Mouse (Mus musculus): ENCODE results near the gene Tigd3.

Gene Tigd3

DNA sequence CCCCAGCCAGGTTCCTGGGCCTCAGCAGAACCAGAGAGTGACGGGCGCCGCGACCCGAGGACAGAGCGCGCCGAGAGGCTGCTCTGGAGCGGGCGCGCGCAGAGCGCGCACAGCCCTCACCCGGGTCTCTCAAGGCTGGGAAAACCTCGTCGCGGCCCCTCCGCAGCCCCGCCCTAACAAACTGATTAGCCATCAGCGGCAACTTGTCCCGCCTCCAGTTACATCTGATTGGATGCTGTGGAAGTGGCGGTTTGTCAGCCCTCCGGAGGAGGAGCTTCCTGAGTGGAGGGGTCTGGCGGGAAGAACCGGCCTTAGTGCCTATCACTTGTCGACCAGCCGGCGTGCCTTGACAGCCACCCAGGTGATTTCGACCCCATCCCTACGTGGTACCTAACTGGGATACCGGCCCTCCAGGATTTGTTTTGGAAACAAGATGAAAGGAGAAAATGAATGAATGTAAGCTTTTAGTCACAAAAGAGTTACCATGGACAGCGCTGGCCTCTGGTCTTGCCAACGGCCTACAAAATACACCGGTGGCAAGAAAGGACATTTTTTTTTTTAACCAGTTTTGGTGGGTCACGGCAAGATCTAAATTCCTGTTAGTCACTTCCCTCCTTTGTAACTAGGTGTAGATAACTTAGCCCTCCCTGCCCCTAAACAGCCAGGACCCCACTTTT lies at the start of gene Tigd3:
TSS of gene Tigd3 (minus strand) at position 148 of the 677 bp plus-strand sequence.
- peak; percentile 96 for DNase-seq (ENCODE audit: low read depth)

DNA sequence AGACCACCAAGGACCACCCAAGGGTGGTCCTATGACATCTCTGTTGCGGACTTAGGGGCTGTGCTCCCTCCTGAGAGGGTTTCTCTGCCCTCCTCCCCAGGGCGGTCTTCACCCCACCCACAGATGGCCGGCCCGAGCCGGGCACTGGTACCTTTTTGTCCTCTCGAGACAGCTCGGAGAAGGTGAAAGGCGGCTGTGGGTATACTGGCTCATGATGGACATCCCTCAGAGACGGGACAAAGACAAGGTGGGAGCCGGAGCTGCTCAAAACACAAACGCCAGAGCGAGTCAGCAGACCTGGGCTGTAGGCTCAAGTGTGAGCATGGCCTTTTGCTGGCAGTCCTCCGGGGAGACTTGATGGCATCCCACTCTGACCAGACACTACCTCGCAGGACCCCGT lies 49.5 kb upstream of the Tigd3 start:
- DNase-seq (ENCODE audit: low read depth) = no peak

DNA sequence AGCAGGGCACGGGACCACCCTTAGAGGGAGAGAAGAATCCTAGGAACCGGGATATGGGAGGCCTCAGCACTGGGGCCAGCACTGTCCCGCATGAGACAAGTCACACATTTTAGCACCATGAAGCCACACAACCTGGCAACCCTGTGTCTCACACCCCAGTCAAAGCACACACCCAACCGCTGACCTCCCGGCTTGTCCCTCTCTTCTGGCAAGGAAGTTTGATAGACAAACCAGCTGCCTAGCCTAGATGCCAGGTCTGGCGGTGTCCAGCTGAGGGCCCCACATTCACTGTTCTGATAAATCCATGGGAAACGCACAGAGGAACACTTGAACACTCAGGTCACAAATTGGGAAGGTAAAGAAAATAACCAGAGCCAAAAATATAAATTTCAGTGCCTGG lies 48.6 kb upstream of the Tigd3 start:
- no peak for DNase-seq (ENCODE audit: low read depth)

DNA sequence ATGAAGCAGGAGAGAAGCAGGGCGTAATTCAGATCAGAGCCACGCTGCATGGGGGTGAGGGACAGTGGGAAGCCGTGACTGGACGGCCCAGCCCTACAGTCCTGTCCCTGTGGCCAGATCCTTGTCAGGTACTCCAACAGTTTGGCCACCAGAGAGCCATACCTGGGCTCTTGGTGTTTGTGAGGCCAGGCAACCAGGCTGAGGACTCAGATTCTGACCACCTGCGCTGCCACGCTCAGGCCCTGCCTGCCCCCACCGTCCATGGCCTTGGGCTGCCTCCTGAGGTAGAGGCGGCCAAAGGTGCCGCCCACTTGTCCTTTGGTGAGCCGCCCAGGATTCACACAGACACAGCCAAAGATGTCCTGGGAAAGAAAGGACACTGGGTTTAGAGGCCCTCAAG lies 46.7 kb upstream of the Tigd3 start:
- DNase-seq (ENCODE audit: low read depth) = no peak

DNA sequence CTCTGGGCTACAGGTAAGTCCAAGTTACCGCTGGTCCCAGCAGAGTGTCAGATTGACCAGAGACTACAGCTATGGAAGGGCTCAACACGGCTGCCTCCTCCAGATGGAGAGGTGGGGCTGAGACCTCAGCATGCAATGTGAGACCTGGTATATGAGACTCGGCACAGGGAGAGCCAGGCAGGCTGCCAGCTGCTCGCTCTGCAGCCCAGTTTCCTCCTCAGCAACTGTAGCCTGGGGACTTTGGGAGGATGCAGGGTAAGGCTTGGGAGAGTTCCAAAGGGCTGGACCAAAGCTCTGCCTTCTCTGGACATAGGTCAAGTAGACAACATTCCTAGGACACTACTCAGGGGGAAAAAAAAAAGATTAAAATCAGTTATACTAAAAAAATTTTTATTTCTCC lies 46.2 kb upstream of the Tigd3 start:
- DNase-seq (ENCODE audit: low read depth) = no peak

DNA sequence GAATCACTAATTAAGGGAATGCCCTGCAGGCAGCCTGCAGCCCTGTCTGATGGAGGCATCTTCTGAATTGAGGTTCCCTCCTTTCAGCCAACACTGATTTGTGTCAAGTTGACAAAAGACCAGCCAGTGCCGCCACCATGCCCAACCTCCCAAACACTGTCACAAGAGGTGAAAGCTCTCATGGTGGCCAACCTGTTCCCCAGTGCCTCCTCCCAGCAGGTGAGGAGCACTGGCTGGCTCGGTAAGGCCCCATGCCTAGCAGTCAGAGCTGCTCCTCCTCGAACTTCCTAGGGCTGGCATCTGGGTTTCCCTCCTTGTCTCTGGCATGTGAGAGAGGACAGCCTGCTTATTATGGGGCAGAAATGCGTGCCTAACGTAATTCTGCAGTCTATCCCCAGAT lies 45.8 kb upstream of the Tigd3 start:
- no peak for DNase-seq (ENCODE audit: low read depth)

DNA sequence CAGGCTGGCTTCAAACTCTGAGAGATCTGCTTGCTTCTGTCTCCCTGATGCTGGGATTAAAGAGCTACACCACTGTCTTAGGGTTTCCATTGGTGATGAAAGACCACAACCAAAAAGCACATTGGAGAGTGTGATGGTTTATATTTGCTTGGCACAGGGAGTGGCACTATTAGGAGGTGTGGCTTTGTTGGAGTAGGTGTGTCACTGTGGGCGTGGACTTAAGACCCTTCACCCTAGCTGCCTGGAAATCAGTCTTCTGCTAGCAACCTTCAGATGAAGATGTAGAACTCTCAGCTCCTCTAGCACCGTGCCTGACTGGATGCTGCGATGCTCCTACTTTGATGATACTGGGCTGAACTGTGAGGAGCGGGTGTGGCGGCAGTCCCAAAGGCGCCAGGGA lies 44.6 kb upstream of the Tigd3 start:
- DNase-seq (ENCODE audit: low read depth) = no peak

DNA sequence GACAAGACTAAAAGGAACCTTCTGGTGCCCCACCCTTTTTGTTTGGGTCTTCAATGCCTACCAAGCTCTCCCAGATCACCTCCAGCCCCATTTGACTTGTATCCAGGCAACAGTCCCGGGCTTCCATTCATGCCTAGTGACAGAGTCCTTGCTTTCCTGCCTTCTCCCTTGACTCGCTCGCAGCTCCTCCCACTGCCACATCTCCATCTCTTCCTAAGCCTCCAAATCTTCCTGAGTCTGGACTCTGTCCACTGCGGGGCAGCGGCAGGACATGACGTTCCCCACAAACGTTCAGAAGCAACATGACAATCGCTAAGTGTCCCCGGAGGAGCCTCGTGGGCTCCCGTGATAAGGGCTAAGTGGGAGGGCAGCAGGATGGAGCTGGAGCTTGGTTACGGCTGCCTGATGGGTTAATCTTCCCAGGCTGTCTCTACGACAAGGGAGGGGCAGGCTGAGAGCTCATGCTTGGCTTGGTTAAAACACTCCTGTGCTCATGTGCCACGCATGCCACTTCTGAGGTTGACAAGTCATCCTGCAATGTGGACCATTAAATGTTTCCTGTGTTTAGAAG lies 44.0 kb upstream of the Tigd3 start:
- DNase-seq (ENCODE audit: low read depth) = no peak

DNA sequence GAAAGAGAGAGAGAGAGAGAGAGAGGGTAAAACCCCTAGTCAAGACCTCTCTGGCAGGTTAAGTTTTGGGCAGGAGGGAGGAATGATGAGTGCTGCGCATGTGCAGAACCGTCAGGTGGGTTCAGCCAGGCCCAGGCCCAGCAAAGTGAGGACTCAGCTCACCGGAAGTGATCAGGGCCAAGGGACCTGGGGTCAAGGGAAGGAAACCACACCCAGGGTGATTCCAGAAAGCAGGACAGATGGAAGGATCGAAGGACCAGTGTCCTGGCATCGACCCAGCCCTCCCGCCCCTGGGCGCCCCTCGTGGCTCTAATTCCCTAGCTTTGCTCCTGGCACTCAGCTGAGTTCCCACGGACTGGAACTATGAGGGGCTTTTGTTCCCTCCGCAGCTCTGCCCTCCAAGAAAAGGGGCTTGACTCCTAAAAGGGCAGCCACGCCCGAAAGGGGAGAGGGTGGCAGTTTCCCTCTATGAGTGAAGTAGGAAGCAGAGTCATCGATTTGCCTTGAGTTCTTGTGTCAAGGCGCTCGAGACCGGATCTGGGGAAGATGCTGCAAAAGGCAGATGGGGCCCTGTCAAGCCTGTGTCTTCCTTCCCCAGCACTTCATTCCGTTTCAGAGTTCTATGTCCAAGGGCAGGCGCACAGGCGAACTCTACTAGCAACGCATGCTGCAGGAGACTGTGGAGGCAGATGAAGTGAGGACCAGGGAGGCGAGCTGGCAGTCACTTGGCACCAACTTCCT lies 43.3 kb upstream of the Tigd3 start:
- no peak for DNase-seq (ENCODE audit: low read depth)

DNA sequence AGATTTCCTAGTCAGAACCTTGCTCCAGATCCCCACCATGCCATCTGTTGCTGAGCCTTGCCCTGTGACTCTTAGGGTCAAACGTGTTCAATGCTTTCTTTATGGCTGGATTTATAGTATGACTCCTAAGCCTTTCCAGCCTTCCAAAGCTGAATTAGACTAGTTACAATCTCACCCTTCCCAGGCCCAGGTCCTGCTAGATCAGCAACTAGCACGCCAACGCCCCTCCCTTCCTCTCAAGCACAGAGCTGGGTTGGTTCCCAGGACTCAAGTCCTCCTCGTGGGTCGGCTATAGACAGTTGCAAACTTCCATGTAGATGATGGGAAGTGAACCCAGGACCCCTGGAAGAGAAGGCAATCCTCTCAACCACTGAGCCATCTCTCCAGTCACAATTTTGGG lies 41.7 kb upstream of the Tigd3 start:
- no peak for DNase-seq (ENCODE audit: low read depth)

DNA sequence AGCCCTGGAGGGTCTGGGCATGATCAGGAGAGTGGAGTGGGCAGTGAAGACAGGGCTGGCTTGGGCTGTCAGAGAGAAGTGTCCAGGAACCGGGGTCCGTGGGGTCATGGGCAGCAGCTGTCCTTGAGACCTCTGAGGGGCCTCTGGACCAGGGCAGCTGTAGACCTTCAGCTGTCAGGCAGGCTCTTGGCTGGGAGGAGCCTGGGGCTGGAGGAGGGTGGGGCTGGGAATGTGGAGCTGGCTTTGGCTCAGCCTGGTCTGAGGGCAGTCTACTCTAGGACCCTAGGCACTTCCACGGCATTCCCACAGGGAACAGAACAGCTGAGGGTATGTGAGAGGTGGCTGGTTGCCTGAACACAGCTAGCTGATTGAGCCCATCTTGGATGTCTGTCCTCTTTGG lies 41.3 kb upstream of the Tigd3 start:
- DNase-seq (ENCODE audit: low read depth) = no peak

DNA sequence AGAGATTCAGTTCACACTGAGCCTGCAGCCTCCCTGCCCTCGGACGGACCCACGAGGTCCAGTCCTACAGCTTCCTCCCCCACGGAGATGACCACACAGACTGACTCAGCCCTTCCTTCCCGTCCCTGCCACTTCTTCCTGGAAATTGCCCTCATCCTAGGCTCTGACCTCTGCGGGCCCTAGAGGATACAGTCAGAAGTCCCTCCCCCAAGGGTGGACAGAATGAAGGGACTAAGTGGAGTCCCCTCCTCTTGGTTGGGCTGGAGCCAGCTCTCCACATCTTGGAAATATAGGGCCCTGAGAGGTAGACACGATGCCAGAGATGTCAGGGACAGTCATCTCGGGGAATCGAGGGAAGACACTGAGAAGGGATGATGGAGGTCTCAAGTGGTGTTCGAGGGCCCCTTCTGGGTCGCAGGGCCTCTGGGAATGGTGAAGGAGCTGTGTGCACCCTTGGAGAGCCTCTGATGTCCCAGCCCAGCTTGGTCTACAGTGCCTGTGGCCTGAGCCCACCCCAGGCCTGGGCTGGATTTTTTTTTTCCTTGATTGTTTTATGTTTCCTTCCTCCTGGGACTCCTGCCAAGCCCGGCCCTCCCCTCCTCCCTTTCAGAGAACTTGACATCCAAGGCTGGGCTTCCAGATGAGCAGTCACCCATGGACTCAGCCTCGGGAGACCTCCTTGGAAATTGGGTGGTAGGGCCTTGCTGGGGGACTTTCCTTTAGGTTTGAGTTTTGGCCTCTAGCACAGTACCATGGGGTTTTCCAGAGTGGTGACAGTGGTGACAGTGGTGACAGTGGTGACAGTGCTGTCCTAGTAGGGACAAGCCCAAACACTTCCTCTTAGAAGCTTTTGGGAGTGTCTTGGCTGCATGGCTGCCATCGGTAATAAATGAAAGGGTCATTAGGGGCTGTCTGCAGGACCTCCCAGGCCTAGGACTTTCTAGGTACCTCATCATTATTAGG lies 36.0 kb upstream of the Tigd3 start:
- DNase-seq (ENCODE audit: low read depth) = peak; percentile 27

DNA sequence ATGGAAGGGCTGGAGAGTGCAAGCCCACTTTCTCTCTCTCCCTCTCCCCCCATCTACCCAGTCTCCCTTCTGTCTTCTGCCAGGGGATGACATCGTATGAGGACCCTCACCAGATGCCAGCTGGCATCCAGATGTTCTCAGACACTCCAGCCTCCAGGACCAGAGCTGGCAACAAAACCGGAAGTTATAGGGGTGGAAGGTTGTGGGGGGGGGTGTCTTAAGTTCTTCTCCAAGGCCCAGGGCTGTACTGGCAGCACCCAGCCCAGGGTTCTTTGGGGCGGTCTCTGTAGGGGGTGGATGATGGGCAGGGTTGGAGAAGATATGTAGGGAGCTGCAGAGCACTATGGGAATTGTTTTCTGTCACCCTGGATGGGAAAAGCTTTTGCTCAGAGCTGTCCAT lies 34.6 kb upstream of the Tigd3 start:
- DNase-seq (ENCODE audit: low read depth) = no peak

DNA sequence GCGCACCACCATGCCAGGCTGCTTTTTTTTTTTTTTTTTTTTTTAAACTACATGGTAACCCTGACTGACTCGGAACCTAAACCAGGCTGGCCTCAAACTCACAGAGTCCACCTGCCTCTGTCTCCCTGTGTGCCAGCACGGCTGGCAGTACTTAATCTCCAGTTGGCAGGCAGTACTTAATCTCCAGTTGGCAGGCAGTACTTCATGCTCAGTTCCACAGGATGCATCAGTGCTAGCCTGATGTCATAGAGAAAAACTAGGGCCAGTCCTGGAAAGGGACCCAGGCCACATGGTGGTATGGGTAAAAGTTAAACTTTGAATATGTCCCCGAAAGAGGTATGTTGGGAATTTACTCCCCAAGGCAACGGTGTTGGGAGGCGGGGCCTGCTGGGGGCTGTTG lies 34.2 kb upstream of the Tigd3 start:
- no peak for DNase-seq (ENCODE audit: low read depth)

DNA sequence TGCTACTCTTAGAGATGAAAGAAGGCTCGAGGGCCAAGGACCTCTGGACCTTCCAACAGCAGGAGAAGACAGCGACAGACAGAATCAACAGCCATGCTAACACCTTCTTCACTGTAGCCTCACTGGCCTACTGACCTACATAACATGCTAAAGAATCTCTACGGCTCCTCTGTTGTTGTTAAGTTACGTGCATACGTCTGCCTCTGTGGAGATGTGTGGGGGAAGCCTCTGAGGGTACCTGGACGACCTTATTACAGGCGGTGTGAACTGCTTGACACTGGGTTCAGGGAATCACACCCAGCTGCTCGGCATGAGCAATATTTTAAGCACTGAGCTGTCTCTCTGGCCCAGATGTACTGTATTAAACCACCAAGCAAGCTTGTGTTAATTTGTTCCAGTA lies 33.6 kb upstream of the Tigd3 start:
- no peak for DNase-seq (ENCODE audit: low read depth)

DNA sequence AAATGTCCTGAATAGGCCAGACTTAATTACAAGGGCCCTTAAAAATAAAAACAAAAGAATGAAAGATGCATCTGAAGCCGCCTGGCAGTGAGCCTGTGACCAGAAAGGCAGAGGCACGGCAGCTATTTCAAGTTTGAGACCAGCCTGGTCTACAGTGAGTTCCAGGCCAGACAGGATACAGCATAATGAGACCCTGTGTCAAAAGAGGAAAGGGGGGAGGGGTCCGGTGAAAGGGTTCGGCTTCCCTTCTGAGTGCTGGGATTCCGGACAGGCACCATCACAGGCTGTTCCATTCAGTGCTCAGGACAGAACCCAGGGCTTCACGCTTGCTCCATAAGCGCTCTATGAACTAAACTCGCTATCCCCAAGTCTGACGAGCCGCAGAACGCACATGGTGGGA lies 33.1 kb upstream of the Tigd3 start:
- DNase-seq (ENCODE audit: low read depth) = no peak

DNA sequence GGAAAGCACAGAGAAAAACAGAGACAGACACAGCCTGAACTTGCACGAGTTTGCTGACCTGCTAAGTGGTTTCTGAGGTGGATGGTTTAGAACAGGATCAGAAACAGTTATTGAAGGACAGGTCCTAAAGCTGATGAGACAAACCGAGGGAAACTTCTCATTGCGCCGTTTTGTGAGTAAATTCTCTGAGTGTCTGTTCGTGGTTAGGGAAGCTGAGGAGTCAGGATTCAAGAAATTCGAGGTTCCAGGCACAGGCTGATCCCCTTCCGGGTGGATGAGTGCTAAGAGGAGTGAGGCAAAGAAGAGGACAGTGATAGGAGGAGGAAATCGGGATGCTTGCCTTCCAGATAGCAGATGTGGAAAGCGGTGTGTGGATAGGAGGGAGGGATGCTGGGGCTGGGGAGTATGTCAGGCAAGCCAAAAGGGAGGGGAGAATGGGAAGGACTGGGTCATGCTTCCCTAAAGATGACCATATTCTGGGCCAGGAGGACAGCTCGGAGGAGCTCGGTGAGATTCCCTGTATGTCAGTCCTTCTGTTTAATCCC lies 31.4 kb upstream of the Tigd3 start:
- DNase-seq (ENCODE audit: low read depth) = no peak

DNA sequence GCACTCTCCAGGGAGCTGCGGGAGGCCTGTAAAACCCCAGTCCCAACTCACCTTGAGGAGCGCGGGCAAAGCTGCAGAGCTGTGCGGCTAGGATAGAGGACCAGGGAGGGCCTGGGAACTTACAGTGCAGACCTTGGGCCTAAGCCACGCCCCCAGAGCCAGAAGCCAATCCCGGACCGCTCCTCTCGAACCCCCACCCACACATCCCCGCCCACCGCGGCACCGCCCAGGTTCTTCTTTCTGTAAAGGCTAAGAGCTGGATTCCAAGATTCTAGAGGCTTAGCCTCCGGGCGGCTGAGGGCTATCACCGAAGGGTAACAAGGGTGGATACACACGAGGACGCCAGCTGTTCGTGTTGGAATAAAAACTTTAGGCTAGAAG lies 30.8 kb upstream of the Tigd3 start, which contains the start of gene Cdc42ep2:
TSS of gene Cdc42ep2 (minus strand) at position 104 of the 381 bp plus-strand sequence.
- DNase-seq (ENCODE audit: low read depth) = peak; percentile 94

DNA sequence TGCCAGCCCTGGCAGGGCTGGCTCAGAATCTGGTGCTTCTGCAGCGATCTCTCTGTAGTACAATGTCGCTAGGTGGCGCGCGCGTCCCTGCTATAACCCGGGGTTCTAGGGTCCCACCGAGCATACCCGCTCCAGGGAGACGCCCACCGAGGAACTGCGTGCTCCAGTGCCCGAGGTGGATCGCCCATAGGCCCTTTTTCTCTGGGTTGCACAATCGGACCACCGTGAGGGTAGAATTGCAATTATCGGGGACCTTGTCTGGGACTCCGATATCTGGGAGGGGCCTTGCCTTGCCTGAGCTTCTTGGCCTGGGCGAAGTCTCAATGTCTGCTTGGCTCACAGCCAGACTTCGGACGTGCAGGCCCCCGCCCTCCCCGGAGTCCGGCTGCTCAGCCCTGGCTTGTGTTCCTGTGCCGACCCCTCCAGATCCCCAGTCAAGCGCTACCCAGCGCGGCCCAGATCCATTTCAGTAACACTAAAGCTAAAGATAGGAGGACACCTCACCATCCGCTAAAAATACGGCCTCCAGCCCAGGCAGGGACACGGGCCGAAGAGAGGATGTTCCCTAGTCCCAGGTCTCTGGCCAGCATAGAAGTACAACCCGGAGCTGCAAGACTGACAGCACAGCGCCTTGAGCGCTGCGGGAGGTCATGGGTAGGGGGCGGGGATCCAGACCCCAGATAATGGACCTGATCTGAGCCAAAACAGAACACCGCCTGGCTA lies 30.2 kb upstream of the Tigd3 start:
- DNase-seq (ENCODE audit: low read depth) = peak; percentile 87

DNA sequence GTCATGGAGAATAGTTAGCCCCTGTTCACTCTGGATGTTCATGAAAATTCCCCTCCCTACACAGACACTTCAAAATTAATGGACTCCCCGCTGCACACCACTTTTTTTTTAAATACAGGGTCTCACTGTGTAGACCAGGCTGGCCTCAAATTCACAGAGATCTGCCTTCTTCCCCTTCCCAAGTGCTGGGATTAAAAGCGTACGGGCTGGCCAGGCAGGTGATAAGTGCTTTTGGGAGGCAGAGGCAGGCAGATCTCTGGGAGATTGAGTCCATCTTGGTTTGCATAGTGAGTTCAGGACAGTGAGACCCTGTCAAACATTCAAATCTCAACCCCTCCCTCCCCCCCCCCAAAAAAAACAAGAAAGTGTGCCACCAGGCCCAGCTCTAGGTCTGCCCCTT lies 29.0 kb upstream of the Tigd3 start:
- DNase-seq (ENCODE audit: low read depth) = no peak

Measured in 416B (cell line).